Mouse (Mus musculus): ENCODE measurements around the gene Otud1. TPM values are rescaled to one million over a fixed set of nuclear protein-coding genes. Genes with fewer than 3 reads are reported as not detected.

Otud1 gene
- total RNA-seq (2014; rRNA removed; ENCODE audit: low replicate concordance): 10.6 and 38.4 TPM in 2 replicates
- polyA plus RNA-seq (2015; fragmentation: Nextera tagmentation; extraction: Ambion mirVana): 4.4 and 5.6 TPM in 2 replicates

GRCm38 (mm10) chr2:19657158-19657874 lies at the start of gene Otud1:
Otud1 (plus strand) TSS chr2:19657752.
- WGBS: under 1% methylated on average over 52 of the region's 62 CpGs

GRCm38 (mm10) chr2:19607852-19608251 lies 49.7 kb upstream of the Otud1 start:
- Histone ChIP-seq H3K9me3 (replicated peaks; ENCODE audit: control insufficient read depth, low read length) (no peaks in the 10 kb centered on the region), H3K36me3 (replicated peaks; ENCODE audit: control insufficient read depth, insufficient read depth, low read length) (no peaks in the 10 kb centered on the region), H3K4me2 (ENCODE audit: low read depth, low read length) (no peak overlapping the region), H3K4me1 (ENCODE audit: control insufficient read depth, insufficient read depth) (peaks cover 2% of the 10 kb centered on the region; the same call in 1 of the 2 replicates), H3K9ac (replicated peaks; ENCODE audit: low read depth, low read length) (no peak overlapping the region), H3K27me3 (ENCODE audit: control insufficient read depth, insufficient read depth, low read length) (no peaks in the 10 kb centered on the region), H3K27ac (ENCODE audit: low read depth) (peak overlapping the region; percentile 27; the same call in 1 of the 2 replicates), H3K4me3 (ENCODE audit: low read depth, low read length) (no peak overlapping the region)
- ATAC-seq (ENCODE audit: insufficient read depth, low read depth): peak; percentile 41
- TF ChIP-seq EP300 (IDR thresholded peaks at IDR 0.05; ENCODE audit: low read depth) (no peak), CTCF (IDR thresholded peaks at IDR 0.05; ENCODE audit: low read depth) (no peak)
- 57% methylated on average over 1 of the region's 1 CpGs for WGBS
- DNase-seq (ENCODE audit: low spot score): no peak

More at GRCm38 (mm10) chr2:19657158-19657874, at the start of gene Otud1:
- Histone ChIP-seq H3K27ac (ENCODE audit: low read depth) (peak within 1 kb of the TSS; percentile 99), H3K4me2 (ENCODE audit: low read depth, low read length) (peak within 1 kb of the TSS; percentile 82), H3K4me3 (ENCODE audit: low read depth, low read length) (peak within 1 kb of the TSS; percentile 91), H3K27me3 (ENCODE audit: control insufficient read depth, insufficient read depth, low read length) (no peaks in the 10 kb centered on the region), H3K9me3 (replicated peaks; ENCODE audit: control insufficient read depth, low read length) (no peaks in the 10 kb centered on the region), H3K9ac (replicated peaks; ENCODE audit: low read depth, low read length) (peak within 1 kb of the TSS; percentile 95), H3K36me3 (replicated peaks; ENCODE audit: control insufficient read depth, insufficient read depth, low read length) (no peaks in the 10 kb centered on the region), H3K4me1 (ENCODE audit: control insufficient read depth, insufficient read depth) (peaks cover 9% of the 10 kb centered on the region; the same call in 1 of the 2 replicates)
- DNase-seq (ENCODE audit: low spot score) (peak; percentile 96), ATAC-seq (ENCODE audit: insufficient read depth, low read depth) (peak; percentile 93)
- TF ChIP-seq EP300 (IDR thresholded peaks at IDR 0.05; ENCODE audit: low read depth) (no peak; the same call in 1 of the 2 replicates), CTCF (IDR thresholded peaks at IDR 0.05; ENCODE audit: low read depth) (0 out of 2 replicates have a peak, but pooled peaks have one; percentile 9)

- Histone ChIP-seq H3K36me3 (replicated peaks; ENCODE audit: control insufficient read depth, insufficient read depth, low read length) (no peaks in the 10 kb centered on the region), H3K9ac (replicated peaks; ENCODE audit: low read depth, low read length) (no peak overlapping the region), H3K27me3 (ENCODE audit: control insufficient read depth, insufficient read depth, low read length) (no peaks in the 10 kb centered on the region), H3K4me3 (ENCODE audit: low read depth, low read length) (no peak overlapping the region), H3K9me3 (replicated peaks; ENCODE audit: control insufficient read depth, low read length) (no peaks in the 10 kb centered on the region), H3K4me1 (ENCODE audit: control insufficient read depth, insufficient read depth) (peaks cover 2% of the 10 kb centered on the region; the same call in 1 of the 2 replicates), H3K27ac (ENCODE audit: low read depth) (peak overlapping the region; percentile 27; the same call in 1 of the 2 replicates), H3K4me2 (ENCODE audit: low read depth, low read length) (no peak overlapping the region)
- no peak for TF ChIP-seq EP300 (IDR thresholded peaks at IDR 0.05; ENCODE audit: low read depth)
- TF ChIP-seq CTCF (IDR thresholded peaks at IDR 0.05; ENCODE audit: low read depth): no peak
- 39% methylated on average over 3 of the region's 3 CpGs for WGBS
- DNase-seq (ENCODE audit: low spot score): peak; percentile 60
- peak; percentile 79 for ATAC-seq (ENCODE audit: insufficient read depth, low read depth)
Measured at GRCm38 (mm10) chr2:19608410-19609073, 49.0 kb upstream of the Otud1 start.

- no peak overlapping the region for H3K4me2 ChIP-seq (ENCODE audit: low read depth, low read length)
- no peak for TF ChIP-seq CTCF (IDR thresholded peaks at IDR 0.05; ENCODE audit: low read depth)
- no peak for TF ChIP-seq EP300 (IDR thresholded peaks at IDR 0.05; ENCODE audit: low read depth)
- DNase-seq (ENCODE audit: low spot score): no peak
- no peak overlapping the region for H3K9ac ChIP-seq (replicated peaks; ENCODE audit: low read depth, low read length)
- H3K27me3 ChIP-seq (ENCODE audit: control insufficient read depth, insufficient read depth, low read length): no peaks in the 10 kb centered on the region
- WGBS: 83% methylated on average over 1 of the region's 1 CpGs
- H3K36me3 ChIP-seq (replicated peaks; ENCODE audit: control insufficient read depth, insufficient read depth, low read length): no peaks in the 10 kb centered on the region
- H3K9me3 ChIP-seq (replicated peaks; ENCODE audit: control insufficient read depth, low read length): no peaks in the 10 kb centered on the region
- H3K4me1 ChIP-seq (ENCODE audit: control insufficient read depth, insufficient read depth): no peaks in the 10 kb centered on the region
- no peak for ATAC-seq (ENCODE audit: insufficient read depth, low read depth)
- H3K4me3 ChIP-seq (ENCODE audit: low read depth, low read length): no peak overlapping the region
- H3K27ac ChIP-seq (ENCODE audit: low read depth): no peak overlapping the region
Measured at GRCm38 (mm10) chr2:19622041-19622440, 35.5 kb upstream of the Otud1 start.

- Histone ChIP-seq H3K27ac (ENCODE audit: low read depth) (no peak overlapping the region), H3K36me3 (replicated peaks; ENCODE audit: control insufficient read depth, insufficient read depth, low read length) (no peaks in the 10 kb centered on the region), H3K4me2 (ENCODE audit: low read depth, low read length) (no peak overlapping the region), H3K4me1 (ENCODE audit: control insufficient read depth, insufficient read depth) (no peaks in the 10 kb centered on the region), H3K9me3 (replicated peaks; ENCODE audit: control insufficient read depth, low read length) (no peaks in the 10 kb centered on the region), H3K9ac (replicated peaks; ENCODE audit: low read depth, low read length) (no peak overlapping the region), H3K4me3 (ENCODE audit: low read depth, low read length) (no peak overlapping the region), H3K27me3 (ENCODE audit: control insufficient read depth, insufficient read depth, low read length) (no peaks in the 10 kb centered on the region)
- DNase-seq (ENCODE audit: low spot score) (no peak), ATAC-seq (ENCODE audit: insufficient read depth, low read depth) (no peak)
- 72% methylated on average over 6 of the region's 6 CpGs for WGBS
- no peak for TF ChIP-seq CTCF (IDR thresholded peaks at IDR 0.05; ENCODE audit: low read depth)
- no peak for TF ChIP-seq EP300 (IDR thresholded peaks at IDR 0.05; ENCODE audit: low read depth)
Measured at GRCm38 (mm10) chr2:19627044-19627443, 30.5 kb upstream of the Otud1 start.
